Mouse (Mus musculus) NIH3T3 (cell line): Measurements from ENCODE around the gene Rps6kb2.
"Not testable (repeated sequence)": the region's sequence is repeated elsewhere in the genome, so short reads cannot be mapped to it uniquely, and the experiment has no call there.

ENCODE experiments used
- DNase-seq: peaks from one replicate; pipeline ENCODE4 v3.0.0-alpha.2; 2012; ENCODE audit warnings: low read depth

Rps6kb2 gene

GRCm38 (mm10) chr19:4139446-4139845, 23.7 kb downstream of the Rps6kb2 start, which contains the start of gene Gpr152:
Gene Gpr152, plus strand, starts transcription at chr19:4139787.
- no peak for DNase-seq

DNA sequence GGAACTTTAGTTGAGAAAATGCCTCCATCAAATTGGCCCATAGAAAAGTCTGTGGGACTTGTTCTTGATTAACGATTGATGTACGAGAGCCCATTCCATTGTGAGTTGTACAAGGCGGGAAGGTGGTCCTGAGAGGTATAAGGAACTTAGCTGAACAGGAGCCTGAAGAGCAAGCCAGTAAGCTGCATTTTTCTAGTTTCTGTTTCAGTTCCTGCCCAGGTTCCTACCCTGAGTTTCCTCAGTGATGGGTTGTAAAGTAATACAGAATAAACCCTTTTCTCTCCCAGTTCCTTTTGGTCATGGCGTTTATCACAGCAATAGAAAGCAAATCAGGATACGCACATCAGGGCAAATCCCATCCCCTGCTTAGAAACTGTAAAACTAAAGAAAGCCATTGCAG, 25.2 kb downstream of the Rps6kb2 start:
- DNase-seq: no peak

DNA sequence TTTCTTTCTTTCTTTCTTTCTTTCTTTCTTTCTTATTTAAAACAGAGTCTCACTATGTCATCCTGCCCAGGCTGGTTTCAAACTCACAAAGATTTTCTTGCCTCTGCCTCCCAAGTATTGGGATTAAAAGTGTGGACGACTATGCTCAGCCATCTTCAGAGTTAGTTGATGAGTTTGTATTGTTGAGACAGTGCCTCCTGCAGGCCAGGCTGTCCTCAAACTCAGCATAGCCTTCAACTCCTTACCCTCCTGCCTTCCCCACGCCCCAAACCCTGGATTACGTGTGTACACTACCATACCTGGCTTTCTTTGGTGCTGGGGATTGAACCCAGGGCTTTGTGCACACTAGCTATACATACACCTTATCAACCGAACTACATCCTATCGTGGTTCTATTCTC, 26.7 kb downstream of the Rps6kb2 start:
- peak; percentile 48 for DNase-seq

DNA sequence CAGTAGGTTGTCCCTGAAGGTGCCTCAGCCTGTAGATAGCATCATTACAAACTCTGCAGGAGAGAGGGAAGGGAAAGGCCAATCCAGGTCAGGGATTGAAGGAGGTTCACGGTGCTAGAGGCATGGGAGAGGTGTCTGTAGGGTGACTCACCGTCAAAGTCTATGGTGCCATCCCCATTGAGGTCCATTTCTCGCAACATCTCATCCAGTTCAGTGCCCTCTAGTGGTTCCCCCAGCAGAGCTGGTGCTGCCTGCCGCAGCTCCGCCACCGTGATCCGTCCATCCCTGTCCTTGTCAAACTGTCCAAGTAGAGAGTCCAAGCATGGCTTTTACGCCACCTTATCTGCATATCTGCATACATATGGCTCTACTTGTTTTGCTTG, 27.2 kb downstream of the Rps6kb2 start:
- DNase-seq: peak; percentile 59

DNA sequence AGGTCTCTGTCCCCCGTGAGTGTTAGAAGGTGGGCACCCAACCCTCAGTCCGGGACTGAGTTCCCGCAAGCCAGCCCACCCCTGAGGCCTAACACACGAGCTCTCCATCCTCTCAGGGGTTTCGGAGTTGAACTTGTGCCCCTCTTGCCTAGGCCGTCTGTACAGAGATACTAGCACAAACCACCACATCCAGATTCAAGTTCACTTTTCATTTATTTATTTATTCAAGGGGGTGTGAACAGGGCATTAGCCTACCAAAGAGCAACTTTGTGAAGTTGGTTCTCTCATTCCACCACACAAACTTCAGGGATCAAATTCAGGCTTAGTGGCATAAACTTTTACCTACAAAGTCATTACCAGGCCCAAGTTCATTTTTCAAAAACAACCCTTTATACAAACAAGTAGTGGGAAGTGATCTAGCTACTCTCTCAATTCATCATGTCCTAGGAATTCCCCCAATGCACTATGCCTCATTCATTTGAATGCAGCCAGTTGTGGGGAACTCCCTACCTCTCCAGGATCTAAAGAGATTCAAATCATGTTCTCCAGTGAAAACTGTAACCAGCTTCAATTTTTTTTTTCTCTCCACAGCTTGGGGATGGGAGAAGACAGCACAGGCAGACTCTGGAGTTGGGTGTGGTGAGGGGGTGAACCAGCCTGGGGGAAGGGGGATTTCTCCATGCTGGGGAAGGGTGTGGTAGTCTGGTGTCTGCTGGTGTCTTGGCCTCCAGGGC, 27.8 kb downstream of the Rps6kb2 start:
- peak; percentile 36 for DNase-seq

GRCm38 (mm10) chr19:4134354-4134753, 28.8 kb downstream of the Rps6kb2 start:
- no peak for DNase-seq

GRCm38 (mm10) chr19:4131768-4132167, 31.4 kb downstream of the Rps6kb2 start:
- no peak for DNase-seq

- DNase-seq: no peak
Observed at GRCm38 (mm10) chr19:4131075-4131474, 32.1 kb downstream of the Rps6kb2 start.

DNA sequence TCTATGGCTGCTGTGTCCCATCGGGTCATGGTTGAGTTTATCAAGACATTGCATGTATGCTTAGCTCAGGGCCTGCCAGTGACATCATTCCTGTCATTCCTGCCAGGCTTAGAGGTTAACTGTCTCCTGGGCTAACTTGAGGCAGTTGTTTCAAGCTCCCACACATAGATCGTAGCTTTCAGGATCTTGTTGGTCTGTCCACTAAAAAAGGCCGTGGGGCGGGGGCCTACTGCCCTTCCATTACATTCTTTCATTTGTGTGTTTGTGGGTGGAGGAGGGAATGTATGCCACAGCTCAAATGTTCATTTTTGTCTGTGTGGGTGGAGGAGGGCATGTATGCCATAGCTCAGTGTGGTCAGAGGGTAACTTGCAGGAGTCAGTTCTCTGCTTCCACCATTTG, 33.0 kb downstream of the Rps6kb2 start:
- DNase-seq: no peak

DNA sequence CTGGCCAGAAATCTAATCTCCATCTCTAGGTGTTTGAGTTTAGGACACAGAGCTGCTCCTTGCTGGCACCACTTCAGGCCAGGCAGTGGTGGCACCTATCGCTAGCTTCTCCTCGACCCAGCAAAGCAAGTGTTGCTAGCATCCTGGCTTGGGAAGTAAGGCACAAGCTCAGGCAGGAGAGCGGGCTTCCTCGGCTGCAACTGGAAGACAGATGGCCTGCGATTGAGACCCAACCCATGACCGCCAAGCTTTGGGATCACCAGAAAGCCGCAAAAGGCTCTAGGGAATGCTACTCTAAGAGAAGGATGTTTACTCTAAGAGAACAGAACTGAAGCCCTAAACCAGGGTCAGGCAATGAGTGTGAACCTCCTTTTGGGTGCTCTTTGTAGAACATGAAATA, 33.7 kb downstream of the Rps6kb2 start:
- no peak for DNase-seq

DNA sequence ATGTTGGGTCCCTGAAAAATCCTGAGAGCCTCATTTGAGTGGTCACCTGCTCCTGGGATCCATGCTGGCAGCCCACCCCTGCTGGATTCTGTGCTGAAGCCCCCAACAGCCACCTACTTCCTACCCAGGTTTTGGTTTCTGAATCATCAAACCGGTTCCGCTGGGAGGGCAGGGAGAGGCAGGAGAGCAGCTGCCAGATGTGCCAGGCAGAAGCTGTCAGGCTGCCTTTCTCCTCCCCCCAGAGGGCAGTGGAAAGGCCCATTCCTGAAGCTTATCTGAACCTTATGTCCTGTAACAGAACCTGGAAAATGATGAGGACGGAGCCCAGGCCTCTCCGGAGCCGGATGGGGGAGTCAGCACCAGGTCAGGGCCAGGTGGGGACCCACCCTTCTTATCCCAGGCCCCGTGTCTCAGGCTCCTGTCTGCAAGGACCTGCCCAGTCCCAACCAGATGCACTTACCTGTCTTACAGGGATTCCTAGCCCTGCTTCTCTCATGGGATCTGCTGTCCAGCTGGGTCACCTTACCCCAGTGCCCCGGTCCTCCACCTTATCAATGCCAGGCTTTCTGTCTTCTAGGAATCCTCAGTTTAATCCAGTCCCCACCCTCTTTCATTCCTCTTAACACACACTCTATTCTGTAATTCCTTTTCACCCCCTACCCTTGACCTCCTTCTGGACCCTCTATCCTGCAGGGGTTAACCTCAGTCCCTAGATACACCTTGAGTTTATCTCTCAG, 36.2 kb downstream of the Rps6kb2 start:
- peak; percentile 65 for DNase-seq

DNA sequence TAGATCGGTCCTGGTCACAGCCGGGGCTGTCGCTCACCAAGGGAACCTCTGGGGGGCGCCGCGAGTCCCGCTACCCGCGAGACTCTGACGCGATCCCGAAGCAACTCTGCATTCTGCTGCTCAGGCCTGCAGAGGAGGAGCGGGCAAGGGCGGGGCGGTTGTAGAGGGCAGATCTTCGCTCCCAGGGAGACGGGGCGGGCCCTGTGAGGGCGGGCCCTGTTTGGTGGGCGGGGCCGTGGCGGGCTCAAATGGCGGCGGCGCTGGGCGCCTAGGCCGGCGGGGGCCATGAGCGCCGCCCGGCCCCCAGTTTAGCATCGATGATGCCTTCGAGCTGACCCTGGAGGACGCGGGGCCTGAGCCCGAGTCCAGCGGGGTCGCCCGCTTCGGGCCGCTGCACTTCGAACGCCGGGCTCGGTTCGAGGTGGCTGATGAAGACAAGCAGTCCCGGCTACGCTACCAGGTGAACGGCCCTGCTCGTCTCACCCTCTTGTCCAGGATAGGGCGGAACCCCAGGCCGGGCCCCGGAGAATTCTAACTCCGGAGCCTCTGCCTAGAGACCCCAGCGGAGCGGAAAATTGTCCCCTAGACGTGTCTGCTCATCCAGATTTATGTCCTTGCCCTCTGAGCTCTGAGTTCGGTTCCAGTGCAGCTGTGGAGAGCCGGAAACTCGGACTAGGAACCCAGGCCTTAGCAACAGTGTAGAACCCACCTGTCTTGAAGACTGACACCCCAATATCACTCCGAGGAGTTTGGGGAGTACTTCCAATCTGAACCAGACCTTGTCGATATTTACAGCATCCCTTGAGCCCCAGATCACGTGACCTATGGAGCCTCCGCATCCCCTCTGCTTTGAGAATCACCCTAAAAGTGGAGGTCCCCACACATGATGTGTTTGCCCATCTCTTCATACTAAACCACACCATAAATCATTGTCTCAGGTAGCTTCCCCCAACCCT, 37.1 kb downstream of the Rps6kb2 start, which contains the start of gene Aip:
Gene Aip, minus strand, starts transcription at position 118 of the 956 bp plus-strand sequence.
- DNase-seq: peak; percentile 99

- peak; percentile 60 for DNase-seq
Observed at GRCm38 (mm10) chr19:4125268-4125667, 37.9 kb downstream of the Rps6kb2 start.

DNA sequence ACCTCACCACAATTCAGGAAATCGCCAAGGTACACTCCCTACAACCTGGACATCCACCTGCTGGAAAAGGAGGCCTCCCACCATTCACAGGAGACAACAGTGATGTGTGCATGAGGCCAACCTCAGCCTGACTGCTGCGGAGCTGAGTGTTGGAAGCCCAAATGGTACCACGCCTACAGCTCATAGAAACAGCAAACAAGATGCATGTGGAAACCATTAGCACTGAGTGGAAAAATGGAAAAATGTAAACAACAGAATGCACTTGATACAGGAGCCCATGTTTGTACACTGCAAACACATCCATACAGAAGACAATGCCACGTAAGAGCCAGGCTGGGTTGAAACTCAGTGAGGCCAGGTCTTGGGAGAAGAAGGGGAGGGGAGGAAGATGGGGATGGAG, 38.7 kb downstream of the Rps6kb2 start:
- DNase-seq: peak; percentile 52

- DNase-seq: peak; percentile 46
Observed at GRCm38 (mm10) chr19:4122411-4123370, 40.5 kb downstream of the Rps6kb2 start.

DNA sequence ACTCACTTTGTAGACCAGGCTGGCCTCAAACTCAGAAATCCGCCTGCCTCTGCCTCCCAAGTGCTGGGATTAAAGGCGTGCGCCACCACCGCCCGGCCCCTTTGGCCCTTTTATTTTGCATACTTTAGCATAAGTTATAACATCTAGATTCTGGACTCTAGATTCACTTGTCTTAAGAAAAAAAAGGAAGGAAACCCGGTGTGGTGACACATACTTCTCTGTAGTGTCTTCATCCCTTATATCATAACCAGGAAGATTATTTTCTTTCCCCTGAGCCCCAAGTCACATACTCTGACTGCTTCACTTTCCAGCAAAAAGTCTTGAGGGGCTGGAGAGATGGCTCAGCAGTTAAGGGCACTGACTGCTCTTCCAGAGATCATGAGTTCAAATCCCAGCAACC, 41.3 kb downstream of the Rps6kb2 start:
- not testable (repeated sequence) for DNase-seq

- DNase-seq: peak; percentile 99
Observed at GRCm38 (mm10) chr19:4121097-4121805, 41.9 kb downstream of the Rps6kb2 start.

- no peak for DNase-seq
Observed at GRCm38 (mm10) chr19:4120496-4120895, 42.7 kb downstream of the Rps6kb2 start.

- DNase-seq: no peak
Observed at GRCm38 (mm10) chr19:4119716-4120487, 43.3 kb downstream of the Rps6kb2 start.

DNA sequence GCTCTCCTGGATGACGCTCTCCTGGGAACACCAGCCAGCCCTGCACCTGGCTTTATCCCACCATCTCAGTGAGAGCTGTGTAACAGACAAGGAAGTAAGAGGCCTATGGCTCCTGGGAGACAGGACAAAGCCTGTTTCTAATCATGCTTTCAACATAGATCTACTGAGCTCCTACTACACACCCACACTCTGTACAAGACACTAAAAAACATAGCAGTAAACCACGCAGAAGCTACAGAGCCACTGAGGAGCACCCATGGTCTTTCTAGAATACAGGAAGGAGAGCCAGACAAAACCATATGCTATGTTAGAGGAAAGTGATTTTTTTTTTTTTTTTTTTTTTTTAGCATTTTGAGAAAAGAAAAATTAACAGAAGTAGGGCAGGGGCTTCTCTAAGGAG, 44.8 kb downstream of the Rps6kb2 start:
- DNase-seq: no peak
